Comparison of ENCODE assay signal across 27 mouse cellular contexts in the genomic region with DNA sequence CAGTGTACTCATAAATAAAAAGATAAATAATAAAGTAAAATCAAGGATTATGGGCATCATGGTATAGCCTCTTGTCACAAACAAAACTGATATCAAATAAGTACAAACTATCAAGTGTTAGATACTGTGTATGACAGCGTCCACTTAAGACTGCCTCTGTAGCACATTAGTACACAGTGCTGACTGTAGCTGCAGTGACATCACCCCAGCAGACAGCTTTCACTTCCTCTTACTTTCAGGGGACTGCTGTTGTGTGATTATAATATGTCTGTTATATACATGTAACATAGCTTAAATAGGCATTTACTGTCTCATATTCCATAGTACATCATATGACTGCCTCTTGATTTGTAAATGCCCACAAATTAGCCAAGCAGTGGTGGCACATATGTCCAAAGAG. TPM values are rescaled to one million over a fixed set of nuclear protein-coding genes. Genes with fewer than 3 reads are reported as not detected.
DNase-seq lines count a peak whose midpoint lies in the region; ATAC-seq lines count a peak whose summit lies in the region.
"Had no signal": no experiment of that assay in that cellular context is flagged by ENCODE, and none has a peak within 500 bp of the region (broad histone marks: within the 10 kb centered on the region; RNA-seq: fewer than 3 reads in every experiment).

No protein-coding gene starts in this region.

- 93% methylated on average over 1 of the region's 1 CpGs for WGBS in hindbrain, embryonic 10.5 days

- H3K4me1 ChIP-seq in hindbrain, embryonic 10.5 days (replicated peaks): peaks cover 11% of the 10 kb centered on the region
- H3K4me1 ChIP-seq: heart, embryonic 12.5 days; limb, embryonic 12.5 days; stomach, embryonic 15.5 days had no signal

- H3K27me3 ChIP-seq in hindbrain, embryonic 10.5 days (ENCODE audit: insufficient read depth, poor library complexity, severe bottlenecking): no peaks in the 10 kb centered on the region
- H3K27me3 ChIP-seq: forebrain, embryonic 13.5 days; heart, embryonic 12.5 days; limb, embryonic 12.5 days; midbrain, embryonic 12.5 days; stomach, embryonic 15.5 days had no signal

- no peaks in the 10 kb centered on the region for H3K9me3 ChIP-seq in hindbrain, embryonic 10.5 days
- H3K9me3 ChIP-seq: forebrain, embryonic 13.5 days; heart, embryonic 12.5 days; limb, embryonic 12.5 days; midbrain, embryonic 12.5 days; stomach, embryonic 15.5 days had no signal

- peak; percentile 50 to 52 for DNase-seq in spleen, postnatal 36 days (ENCODE audit: low spot score in 2 of 2)
- DNase-seq in spleen, postnatal 4 days (ENCODE audit: low spot score in 2 of 2): no peak
- no peak for DNase-seq in hindbrain, embryonic 10.5 days (ENCODE audit: low spot score)
- DNase-seq: adrenal gland, postnatal 25 days; cerebellum, adult 2 months; cerebellum, postnatal 14 days; gastrocnemius, postnatal 25 days; heart, postnatal 4 days; kidney, adult 11 months; kidney, postnatal 14 days; layer of hippocampus, adult 9-11 months; liver, postnatal 0 days; retina, postnatal 1 day; right cerebral cortex, postnatal 25 days had no signal

- H3K36me3 ChIP-seq in hindbrain, embryonic 10.5 days: peaks cover 87% of the 10 kb centered on the region

- peak; percentile 43 for ATAC-seq in common myeloid progenitor, adult 5-6 weeks (replicated peaks; ENCODE audit: low read depth, poor library complexity, severe bottlenecking)
- peak; percentile 58 for ATAC-seq in monocyte, adult 5-6 weeks (replicated peaks; ENCODE audit: insufficient number of reproducible peaks, low FRiP score, low TSS enrichment, poor library complexity, severe bottlenecking)
- no peak for ATAC-seq in frontal cortex, adult (ENCODE audit: low TSS enrichment)
- ATAC-seq: forebrain, embryonic 13.5 days; inflammation-experienced regulatory T-cells, adult 6 months; liver, postnatal 0 days; lung, postnatal 0 days had no signal

- no peak overlapping the region for H3K4me3 ChIP-seq in hindbrain, embryonic 10.5 days
- H3K4me3 ChIP-seq: forebrain, embryonic 13.5 days; heart, embryonic 12.5 days; limb, embryonic 12.5 days; midbrain, embryonic 12.5 days; stomach, embryonic 15.5 days had no signal

- H3K27ac ChIP-seq in hindbrain, embryonic 10.5 days: no peak overlapping the region
- H3K27ac ChIP-seq: forebrain, embryonic 13.5 days; hindbrain, embryonic 14.5 days; limb, embryonic 12.5 days; midbrain, embryonic 12.5 days; stomach, embryonic 15.5 days had no signal

RNA-seq across cellular contexts. Expression of gene Mrpl18, which starts 4.9 kb away (rescaled TPM):
- total RNA-seq in common myeloid progenitor, adult 5-6 weeks (2017): 205 and 229 TPM in 2 replicates
- total RNA-seq in monocyte, adult 5-6 weeks (2017): 38.6 to 83.5 TPM (median 62.1 TPM) in 3 replicates
- 175 and 190 TPM in 2 replicates for polyA plus RNA-seq in hindbrain, embryonic 10.5 days (2016; fragmentation: Nextera tagmentation; extraction: Ambion mirVana)

RNA-seq across cellular contexts. Expression of gene Tcp1, which starts 5.6 kb away (rescaled TPM):
- total RNA-seq in common myeloid progenitor, adult 5-6 weeks (2017): 929 and 961 TPM in 2 replicates
- total RNA-seq in monocyte, adult 5-6 weeks (2017): 328 to 436 TPM (median 328 TPM) in 3 replicates
- polyA plus RNA-seq in hindbrain, embryonic 10.5 days (2016; fragmentation: Nextera tagmentation; extraction: Ambion mirVana): 430 and 490 TPM in 2 replicates

RNA-seq across cellular contexts. Expression of gene Pnldc1, which starts 11.0 kb away (rescaled TPM):
- total RNA-seq in common myeloid progenitor, adult 5-6 weeks (2017): not detected in 2 replicates
- 1.1 TPM in 1 of 3 replicates, not detected in the others for total RNA-seq in monocyte, adult 5-6 weeks (2017)
- 2.4 and 2.9 TPM in 2 replicates for polyA plus RNA-seq in hindbrain, embryonic 10.5 days (2016; fragmentation: Nextera tagmentation; extraction: Ambion mirVana)

RNA-seq across cellular contexts. Expression of gene Acat3, which starts 19.3 kb away (rescaled TPM):
- total RNA-seq in common myeloid progenitor, adult 5-6 weeks (2017): 0.27 and 0.29 TPM in 2 replicates
- total RNA-seq in monocyte, adult 5-6 weeks (2017): 0.68 to 2.3 TPM in 2 of 3 replicates, not detected in the other
- 0.60 and 0.84 TPM in 2 replicates for polyA plus RNA-seq in hindbrain, embryonic 10.5 days (2016; fragmentation: Nextera tagmentation; extraction: Ambion mirVana)
- total RNA-seq: gastrocnemius, postnatal 25 days; heart, adult 18-20 months; heart, postnatal 4 days had no signal
- polyA plus RNA-seq: heart, postnatal 0 days had no signal

RNA-seq across cellular contexts. Expression of gene Acat2, which starts 39.5 kb away (rescaled TPM):
- 14.9 and 17.3 TPM in 2 replicates for total RNA-seq in common myeloid progenitor, adult 5-6 weeks (2017)
- total RNA-seq in monocyte, adult 5-6 weeks (2017): 5.4 to 12.1 TPM (median 10.4 TPM) in 3 replicates
- polyA plus RNA-seq in hindbrain, embryonic 10.5 days (2016; fragmentation: Nextera tagmentation; extraction: Ambion mirVana): 384 and 451 TPM in 2 replicates

Comparison
In these comparisons a context has a peak if more than half of its experiments do, and no peak if none do; other contexts are left out.
1. DNase-seq: peak in spleen, postnatal 36 days (2 of 2); none in spleen, postnatal 4 days (0 of 2) and hindbrain, embryonic 10.5 days (single experiment).